ENCODE assay signal across 8 mouse cellular contexts in the genomic region with DNA sequence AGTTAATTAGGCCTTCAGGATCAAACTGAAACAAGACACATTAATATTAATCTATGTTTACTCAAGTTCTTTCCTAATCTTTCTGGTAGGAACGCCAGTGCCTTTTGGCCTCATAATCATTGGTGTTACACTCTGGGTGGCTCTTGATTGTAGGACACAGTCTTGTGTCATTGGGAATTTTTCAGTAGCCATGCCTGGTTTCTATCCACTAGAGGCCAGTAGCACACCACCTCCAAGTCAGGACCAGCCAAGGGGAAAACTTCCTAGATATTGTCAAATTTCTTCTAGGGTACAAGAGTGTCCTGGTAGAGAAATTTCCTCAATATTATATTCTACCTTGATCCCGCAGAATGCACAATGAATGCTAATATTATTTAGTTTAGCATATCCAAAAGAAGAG.
A peak's percentile ranks its signal among the peaks of the same experiment; 100 is the strongest.
DNase-seq lines count a peak whose midpoint lies in the region; ATAC-seq and TF ChIP-seq lines count a peak whose summit lies in the region.

No protein-coding gene starts in this region.

- peak; percentile 84 for TF ChIP-seq CTCF in heart, adult 2 months (IDR thresholded peaks at IDR 0.05)
- peak; percentile 77 for TF ChIP-seq CTCF in brain, embryonic 14.5 days (IDR thresholded peaks at IDR 0.05; ENCODE audit: borderline replicate concordance, extremely low read depth, insufficient read depth, insufficient read length)

- no peaks in the 10 kb centered on the region for H3K79me2 ChIP-seq in heart, adult 2 months (replicated peaks; ENCODE audit: control insufficient read depth, insufficient read depth, low read length)

- H3K4me1 ChIP-seq in heart, adult 2 months (ENCODE audit: control insufficient read depth, insufficient read depth, low read length) = no peaks in the 10 kb centered on the region
- no peaks in the 10 kb centered on the region for H3K4me1 ChIP-seq in heart, embryonic 12.5 days (replicated peaks)
- no peaks in the 10 kb centered on the region for H3K4me1 ChIP-seq in forebrain, embryonic 16.5 days (replicated peaks; ENCODE audit: control insufficient read depth, insufficient read depth, low read length)

- 0 out of 2 replicates have a peak, but pooled peaks have one; percentile 40 for TF ChIP-seq EP300 in heart, adult 2 months (IDR thresholded peaks at IDR 0.05; ENCODE audit: insufficient read depth, low read depth, low read length)

- intact Hi-C loops in heart, adult 2 months (cut with DNase I) = loop anchor here (1.0 kb wide), 2 partner anchors 328 to 343 kb away; no protein-coding TSS in a partner anchor

- no peak for ATAC-seq in heart, embryonic 12.5 days (ENCODE audit: insufficient number of reproducible peaks, low FRiP score)
- peak; percentile 81 for ATAC-seq in forebrain, embryonic 16.5 days
- ATAC-seq in megakaryocyte, adult 5-6 weeks (ENCODE audit: poor library complexity, severe bottlenecking) = peak; percentile 67
- no peak for ATAC-seq in activated CD4-positive, CD25-positive, alpha-beta regulatory T cell, adult 4 months

- no peaks in the 10 kb centered on the region for H3K9me3 ChIP-seq in heart, embryonic 12.5 days (replicated peaks)
- no peaks in the 10 kb centered on the region for H3K9me3 ChIP-seq in forebrain, embryonic 16.5 days (ENCODE audit: control insufficient read depth, low read length)

- no peak overlapping the region for H3K4me3 ChIP-seq in heart, adult 2 months
- no peak overlapping the region for H3K4me3 ChIP-seq in heart, embryonic 12.5 days
- no peak overlapping the region for H3K4me3 ChIP-seq in forebrain, embryonic 16.5 days (replicated peaks; ENCODE audit: low read length)

- no peak overlapping the region for H3K9ac ChIP-seq in heart, adult 2 months (ENCODE audit: low read depth, low read length)
- no peak overlapping the region for H3K9ac ChIP-seq in heart, embryonic 12.5 days
- H3K9ac ChIP-seq in forebrain, embryonic 16.5 days (replicated peaks; ENCODE audit: low read depth, low read length) = no peak overlapping the region

- 16% methylated on average over 2 of the region's 2 CpGs for WGBS in heart, adult 2 months
- 36% methylated on average over 2 of the region's 2 CpGs for WGBS in heart, embryonic 12.5 days
- 32% methylated on average over 2 of the region's 2 CpGs for WGBS in forebrain, embryonic 16.5 days

- H3K27me3 ChIP-seq in heart, adult 2 months (ENCODE audit: control insufficient read depth, insufficient read depth, low read length) = no peaks in the 10 kb centered on the region
- no peaks in the 10 kb centered on the region for H3K27me3 ChIP-seq in heart, embryonic 12.5 days (replicated peaks)
- no peaks in the 10 kb centered on the region for H3K27me3 ChIP-seq in forebrain, embryonic 16.5 days (replicated peaks; ENCODE audit: control insufficient read depth, insufficient read depth, low read length)

- no peaks in the 10 kb centered on the region for H3K36me3 ChIP-seq in heart, adult 2 months (ENCODE audit: control insufficient read depth, insufficient read depth, low read length)
- H3K36me3 ChIP-seq in heart, embryonic 12.5 days = no peaks in the 10 kb centered on the region
- no peaks in the 10 kb centered on the region for H3K36me3 ChIP-seq in forebrain, embryonic 16.5 days (ENCODE audit: control insufficient read depth, insufficient read depth)

- no peak for TF ChIP-seq POLR2A in heart, adult 2 months (IDR thresholded peaks at IDR 0.05; ENCODE audit: insufficient read depth, low read depth, low read length)
- TF ChIP-seq POLR2A in brain, embryonic 14.5 days (IDR thresholded peaks at IDR 0.05; ENCODE audit: borderline replicate concordance, extremely low read depth, insufficient read depth, insufficient read length, poor library complexity, severe bottlenecking) = no peak

- no peak overlapping the region for H3K4me2 ChIP-seq in heart, embryonic 12.5 days
- H3K4me2 ChIP-seq in forebrain, embryonic 16.5 days (ENCODE audit: low read length) = no peak overlapping the region

- no peak overlapping the region for H3K27ac ChIP-seq in heart, adult 2 months
- H3K27ac ChIP-seq in heart, embryonic 12.5 days (ENCODE audit: poor library complexity, severe bottlenecking) = no peak overlapping the region
- H3K27ac ChIP-seq in forebrain, embryonic 16.5 days (ENCODE audit: low read length) = no peak overlapping the region

- DNase-seq in heart, adult 2 months = peak in 1 of 2 experiments; percentile 11
- peak; percentile 5 for DNase-seq in CD4-positive helper T cell, adult 2 months (ENCODE audit: low read depth, low spot score)
- peak; percentile 74 for DNase-seq in brain, embryonic 14.5 days (ENCODE audit: low read depth)
- peak; percentile 39 for DNase-seq in layer of hippocampus, adult 11-12 months (ENCODE audit: low spot score)

Comparison
In these comparisons a context has a peak if more than half of its experiments do, and no peak if none do; other contexts are left out.
1. ATAC-seq: peak in forebrain, embryonic 16.5 days (single experiment) and megakaryocyte, adult 5-6 weeks (single experiment); none in heart, embryonic 12.5 days (single experiment) and activated CD4-positive, CD25-positive, alpha-beta regulatory T cell, adult 4 months (single experiment).